Mouse (Mus musculus): ENCODE data around the gene Wdr5.

Gene Wdr5

DNA sequence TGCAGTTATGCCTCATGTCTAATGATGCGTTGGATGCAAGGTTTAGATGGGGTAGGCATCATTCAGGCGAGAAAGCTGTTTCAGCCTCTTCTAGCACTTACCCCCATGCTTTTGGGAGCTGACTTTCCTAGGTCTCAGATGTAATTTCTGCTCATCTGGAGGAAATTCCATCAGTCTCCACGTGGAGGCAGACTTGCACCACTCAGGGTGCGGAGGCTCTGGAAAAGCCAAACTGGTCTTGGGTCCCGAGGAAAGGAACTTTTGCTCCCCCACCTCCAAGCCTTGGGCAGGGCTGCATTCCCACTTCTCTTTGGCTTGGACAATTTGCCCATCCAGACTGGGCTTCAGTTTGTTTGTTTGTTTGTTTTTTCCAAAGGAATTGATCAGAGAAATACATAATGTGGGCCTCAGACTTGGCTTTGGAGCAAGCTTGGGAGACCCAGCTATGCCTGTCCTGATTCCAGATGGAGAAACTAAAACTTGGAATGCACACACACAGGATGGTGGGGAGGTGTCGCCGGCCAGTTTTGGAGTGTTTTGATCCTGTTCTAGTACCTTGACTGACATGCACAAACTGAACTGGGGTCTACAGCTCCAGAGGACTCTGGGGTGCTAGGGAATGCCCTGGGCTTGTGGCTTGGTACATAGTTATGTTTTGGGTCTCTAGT lies 37.8 kb downstream of the Wdr5 start:
- peak; percentile 80 for DNase-seq

DNA sequence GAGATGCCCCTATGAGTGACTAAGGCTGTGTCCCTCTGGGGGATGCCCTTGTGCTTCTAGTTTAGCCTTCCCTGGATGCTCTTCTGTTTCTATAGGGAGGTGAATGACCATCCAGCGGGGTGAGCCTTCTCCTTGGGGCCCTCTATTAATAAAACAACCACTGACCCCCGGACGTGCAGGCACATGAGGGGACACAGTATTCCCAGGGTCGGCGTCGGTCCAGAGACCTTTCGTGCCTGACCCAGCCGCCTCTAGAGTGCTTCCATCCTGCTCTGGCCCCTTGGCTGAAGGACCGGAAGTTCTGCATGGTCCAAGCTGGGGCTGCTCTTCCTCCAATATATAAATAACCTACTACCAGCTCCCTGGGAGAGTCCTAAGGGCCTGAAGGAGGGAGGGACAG lies 39.4 kb downstream of the Wdr5 start:
- no peak for DNase-seq

DNA sequence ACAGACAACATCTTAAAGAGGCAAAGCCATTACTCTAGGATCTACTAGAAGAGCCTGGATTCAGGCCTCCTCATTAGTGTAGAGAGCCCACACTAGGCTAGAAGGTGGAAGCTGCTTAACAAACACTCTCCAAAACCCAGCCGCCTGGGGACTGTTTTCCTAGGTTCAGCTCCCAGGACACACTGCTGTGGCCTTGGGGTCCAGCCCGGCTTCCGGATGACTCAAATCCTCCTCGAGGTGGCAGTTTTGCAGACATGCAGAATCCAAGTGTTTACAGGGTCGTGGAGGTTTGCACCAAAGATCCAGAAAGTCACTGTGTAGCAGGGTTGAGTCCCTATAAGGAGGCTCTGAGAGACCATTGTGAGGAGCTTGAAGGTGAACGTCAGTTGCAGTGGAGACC lies 42.0 kb downstream of the Wdr5 start:
- DNase-seq, result no peak

DNA sequence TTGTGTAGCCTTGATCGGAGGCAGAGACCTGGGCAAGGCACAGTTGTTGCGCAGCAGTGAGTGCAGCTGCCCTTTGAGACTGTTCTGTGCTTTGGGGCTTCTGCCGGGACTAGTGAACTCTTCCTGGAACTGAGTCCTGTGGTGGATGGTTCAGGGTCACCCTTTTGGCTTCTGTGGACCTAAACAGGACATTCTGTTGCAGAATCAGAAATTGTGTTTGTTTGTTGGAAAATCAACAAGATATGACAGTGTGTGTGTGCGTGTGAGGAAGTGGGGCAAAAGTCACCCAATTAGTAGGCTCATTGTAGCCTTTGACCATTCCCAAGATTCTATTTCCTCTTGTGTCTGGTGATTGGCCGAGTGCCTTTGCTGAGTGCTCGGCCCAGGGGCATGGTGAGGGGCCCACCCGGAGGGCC lies 45.8 kb downstream of the Wdr5 start:
- DNase-seq, result no peak

DNA sequence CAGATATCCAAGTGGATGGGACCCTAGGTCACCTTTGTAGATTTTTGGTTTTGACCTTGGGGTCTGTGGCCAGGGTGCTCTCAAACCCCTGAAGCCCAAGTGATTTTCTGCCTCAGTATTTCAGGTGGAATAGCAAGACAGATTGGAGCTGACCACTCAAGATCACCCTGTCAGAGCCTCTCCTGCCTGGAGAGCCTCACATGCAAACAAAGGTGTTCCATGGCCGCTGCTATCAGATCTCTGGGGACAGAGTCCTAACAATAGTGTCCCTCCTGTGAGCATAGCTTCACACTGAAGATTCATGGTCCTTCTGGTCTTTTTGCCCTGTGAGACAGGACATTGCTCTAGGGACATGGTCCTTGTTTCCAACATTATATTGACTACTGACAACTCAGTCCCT lies 46.2 kb downstream of the Wdr5 start:
- no peak for DNase-seq

DNA sequence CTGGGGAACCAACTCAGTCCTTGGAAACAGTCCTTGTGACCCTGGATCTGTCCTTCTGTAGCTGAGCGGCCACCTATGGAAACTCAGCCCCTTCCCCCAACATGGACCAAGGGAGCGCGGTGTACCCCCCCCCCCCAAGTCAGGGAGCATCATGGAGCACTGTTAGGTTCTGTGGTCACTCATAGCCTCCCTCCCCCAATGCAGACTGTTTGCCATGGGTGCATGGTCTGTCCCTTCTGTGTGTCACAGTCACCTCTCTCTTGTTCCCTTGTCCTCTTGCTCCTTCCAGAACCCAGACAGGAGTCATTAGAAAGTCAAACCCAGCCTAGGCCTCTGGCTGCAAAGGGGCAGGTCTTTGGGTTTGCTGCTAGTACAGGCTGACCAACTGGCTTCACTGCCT lies 46.9 kb downstream of the Wdr5 start:
- DNase-seq, result no peak

DNA sequence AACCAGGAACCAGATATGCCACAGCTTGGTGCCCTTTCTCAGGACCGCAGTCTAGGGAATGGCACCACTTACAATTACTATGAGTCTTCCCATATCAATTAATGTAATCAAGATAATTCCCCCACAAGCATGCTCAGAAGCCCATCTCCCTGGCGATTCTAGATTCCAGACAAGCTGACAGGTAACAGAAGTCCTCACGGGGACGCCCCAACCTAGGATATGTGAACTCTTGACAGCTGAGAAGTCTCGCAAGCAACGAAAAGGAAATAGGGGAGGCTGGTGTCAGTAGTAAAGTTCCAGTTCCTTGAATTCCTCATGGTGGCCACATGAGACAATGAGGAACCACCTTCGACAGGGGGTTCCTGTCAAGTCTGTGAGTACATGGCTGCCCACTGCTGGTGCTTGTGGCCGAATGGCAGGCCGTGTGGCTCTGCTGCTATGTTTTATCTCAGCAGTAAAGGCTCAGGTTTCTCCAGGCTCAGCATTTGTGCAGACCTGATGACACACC lies 48.7 kb downstream of the Wdr5 start:
- DNase-seq, result no peak

DNA sequence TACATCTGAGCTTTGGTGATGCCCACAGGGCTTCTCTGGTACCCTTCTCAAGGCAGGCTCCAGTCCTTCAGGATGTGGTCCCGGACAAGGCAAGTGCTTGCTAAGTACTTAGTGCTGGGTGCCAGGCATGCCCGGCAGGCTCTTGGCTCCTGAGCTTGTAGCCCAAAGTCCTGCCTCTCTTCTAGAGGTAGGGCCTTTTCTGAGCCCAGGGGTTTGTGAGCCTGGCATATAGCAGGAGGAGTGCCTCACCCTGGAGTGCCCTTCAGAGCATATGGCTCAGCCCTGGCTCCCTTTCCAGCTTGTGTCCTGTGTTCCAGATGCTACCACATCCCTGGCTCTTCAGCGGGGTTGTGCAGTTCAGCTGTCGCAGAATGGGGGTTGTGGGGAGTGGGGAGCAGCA lies 49.7 kb downstream of the Wdr5 start:
- no peak for DNase-seq

DNA sequence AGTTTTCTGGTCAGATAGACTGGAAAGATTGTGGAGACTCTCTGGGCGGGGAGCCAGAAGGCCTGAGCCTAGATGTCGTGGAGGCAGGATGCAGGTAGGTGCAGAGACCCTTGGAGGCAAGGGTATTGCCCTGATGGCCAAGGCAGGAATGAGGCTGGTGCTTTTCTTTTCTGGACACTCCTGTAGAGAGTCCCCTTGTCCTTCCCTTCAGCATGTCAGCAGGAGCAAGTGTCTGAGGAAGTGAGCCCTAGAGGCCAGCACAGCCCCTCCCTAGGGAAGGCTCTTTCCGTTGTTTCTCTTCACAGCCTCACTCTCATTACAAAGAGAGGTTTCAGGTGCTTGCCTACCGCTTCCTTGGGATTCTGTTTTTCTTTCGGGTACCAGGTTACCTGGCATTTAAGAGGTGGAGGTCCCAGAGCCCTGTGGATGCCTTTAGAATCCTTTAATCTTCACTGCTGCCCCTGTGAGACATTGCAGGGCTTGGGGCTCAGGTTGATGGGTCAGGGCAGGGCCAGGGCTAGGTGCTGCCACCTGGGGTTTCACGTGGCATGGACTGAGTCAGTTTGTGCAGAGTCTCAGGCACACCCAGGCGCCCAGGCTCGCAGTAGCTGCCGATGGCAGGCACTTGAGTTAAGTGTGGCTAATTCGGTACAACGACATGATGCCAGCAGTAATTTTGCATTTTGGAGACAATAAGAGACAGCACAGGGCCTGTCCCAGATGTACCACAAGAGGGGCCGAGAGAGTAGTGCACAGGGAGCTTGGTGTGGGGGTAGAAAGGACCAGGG lies 50.6 kb downstream of the Wdr5 start:
- DNase-seq, result no peak

DNA sequence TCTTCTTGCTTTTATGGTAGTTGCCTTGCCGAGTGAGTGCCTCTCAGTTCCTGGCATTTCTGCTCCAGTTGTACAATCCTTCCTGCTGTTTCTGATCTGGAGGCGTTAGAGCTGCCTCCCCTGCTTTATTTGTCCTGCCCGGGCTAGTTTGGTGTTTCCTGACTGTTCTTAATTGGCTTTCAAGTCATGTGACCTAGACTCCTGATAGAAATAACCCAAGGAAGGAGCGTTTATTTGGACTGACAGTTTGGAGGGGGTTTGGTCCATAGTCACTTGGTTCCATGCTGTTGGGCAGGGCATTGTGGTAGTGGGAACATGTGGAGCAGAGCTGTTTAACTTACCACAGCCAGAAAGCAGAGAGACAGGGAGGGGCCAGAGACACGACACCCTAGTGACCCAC lies 55.9 kb downstream of the Wdr5 start:
- peak; percentile 19 for DNase-seq

DNA sequence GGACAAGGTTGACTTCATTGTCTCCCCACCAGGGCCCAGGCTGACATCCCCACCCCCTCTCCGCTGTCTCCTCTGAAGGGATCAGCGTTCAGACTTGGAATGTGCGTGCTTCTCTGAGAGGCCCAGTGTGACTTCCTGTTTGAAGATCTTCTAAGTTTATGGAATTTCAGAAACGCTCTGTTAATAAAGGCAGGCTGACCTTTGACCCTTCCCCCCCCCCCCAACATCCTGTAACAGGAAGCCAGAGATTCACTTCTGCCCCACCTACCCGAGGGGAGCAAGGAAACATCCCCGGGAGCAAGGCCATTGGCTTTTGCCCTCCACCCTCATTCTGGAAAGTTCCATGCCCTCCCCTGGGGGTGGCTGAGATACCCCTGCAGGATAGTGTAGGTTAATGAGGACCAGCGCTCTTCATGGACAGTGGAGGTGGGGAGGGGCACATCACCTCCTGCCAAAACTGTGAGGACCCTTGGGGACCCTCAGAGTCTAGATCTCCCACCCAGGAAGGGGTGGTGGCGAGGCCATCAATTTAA lies 57.4 kb downstream of the Wdr5 start:
- no peak for DNase-seq

DNA sequence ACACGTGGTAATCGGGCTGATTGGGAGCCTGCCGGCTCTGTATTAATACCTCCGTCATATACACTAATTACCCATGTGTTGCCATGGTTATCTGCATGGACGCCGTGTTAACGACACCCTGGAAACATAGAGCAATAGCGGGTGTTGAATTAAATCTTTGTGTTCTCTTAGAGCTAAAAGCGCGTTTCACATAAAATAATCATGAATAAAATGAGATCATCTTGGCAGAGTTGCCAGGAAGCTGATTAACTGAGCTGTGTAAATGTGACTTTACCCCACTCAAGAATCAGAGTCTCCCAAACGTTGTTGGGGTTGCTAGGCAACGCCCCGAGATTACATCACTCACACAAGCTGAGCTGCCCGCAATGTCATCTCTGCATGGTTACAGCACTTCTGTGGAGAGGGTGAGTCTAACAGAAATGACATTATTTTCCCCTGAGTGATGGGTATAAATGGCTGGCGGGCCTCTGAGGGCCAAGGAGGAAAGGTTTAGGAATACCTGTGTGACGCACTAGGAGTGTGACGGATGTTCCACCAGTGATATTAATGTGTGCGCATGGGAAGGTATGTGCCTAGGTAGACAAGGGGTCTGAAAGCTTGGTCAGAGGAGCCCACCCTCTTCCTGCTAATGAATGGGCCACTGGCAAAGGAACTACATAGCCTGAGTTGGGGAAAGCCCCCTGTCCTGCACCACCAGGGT lies 58.1 kb downstream of the Wdr5 start:
- DNase-seq, result peak; percentile 93

DNA sequence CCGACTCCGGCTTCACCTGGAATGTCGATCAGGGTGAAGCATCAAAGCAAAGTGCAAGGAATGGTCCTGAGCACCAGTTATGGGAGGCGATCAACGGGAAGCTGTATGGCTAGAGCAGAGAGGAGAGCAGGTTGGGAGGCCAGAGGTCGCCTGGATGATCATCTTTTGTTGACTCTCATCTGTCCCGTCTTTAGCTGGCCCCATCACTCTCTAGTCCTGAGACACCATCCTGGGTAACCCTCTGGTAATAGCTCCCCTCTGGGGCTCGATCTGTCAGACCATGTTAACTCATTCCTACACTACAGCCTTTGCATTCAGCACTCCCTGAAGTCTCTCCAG lies 58.6 kb downstream of the Wdr5 start:
- no peak for DNase-seq

DNA sequence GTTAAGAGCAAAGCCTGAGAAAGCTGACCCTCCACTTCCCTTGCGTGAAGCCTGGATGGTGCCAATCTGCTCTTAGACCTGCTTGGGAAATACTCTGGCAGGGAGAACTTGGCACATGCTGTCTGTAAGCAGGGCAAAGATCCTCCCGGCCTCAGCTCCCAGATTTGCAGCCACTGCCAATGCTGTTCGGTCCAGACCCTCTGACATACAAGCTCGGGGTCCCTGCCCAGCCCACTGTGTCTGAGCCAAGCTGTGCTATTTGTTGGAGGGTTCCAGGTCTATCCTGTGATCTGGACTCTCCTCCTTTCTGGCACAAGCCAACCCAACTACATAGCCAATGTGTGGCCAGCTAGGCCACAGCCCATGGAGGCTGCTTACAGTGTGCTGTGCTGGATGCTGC lies 61.5 kb downstream of the Wdr5 start:
- DNase-seq, result no peak

DNA sequence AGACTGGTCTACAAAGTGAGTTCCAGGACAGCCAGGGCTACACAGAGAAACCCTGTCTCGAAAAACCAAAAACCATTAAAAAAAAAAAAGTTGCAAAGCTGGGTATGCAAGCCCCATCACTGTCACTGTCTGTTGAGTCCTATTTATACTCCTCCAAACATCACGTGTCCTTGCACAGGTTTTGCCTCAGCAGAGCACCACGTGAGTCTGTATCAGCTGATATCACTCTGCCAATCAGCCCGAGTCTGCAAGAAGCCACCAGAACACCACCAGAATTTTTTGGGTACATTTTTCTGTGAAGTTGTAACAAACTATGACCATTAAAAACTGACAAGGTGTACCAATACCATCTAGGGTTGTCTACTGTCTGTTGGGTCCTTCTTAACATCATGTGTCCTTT lies 63.6 kb downstream of the Wdr5 start:
- DNase-seq, result no peak

DNA sequence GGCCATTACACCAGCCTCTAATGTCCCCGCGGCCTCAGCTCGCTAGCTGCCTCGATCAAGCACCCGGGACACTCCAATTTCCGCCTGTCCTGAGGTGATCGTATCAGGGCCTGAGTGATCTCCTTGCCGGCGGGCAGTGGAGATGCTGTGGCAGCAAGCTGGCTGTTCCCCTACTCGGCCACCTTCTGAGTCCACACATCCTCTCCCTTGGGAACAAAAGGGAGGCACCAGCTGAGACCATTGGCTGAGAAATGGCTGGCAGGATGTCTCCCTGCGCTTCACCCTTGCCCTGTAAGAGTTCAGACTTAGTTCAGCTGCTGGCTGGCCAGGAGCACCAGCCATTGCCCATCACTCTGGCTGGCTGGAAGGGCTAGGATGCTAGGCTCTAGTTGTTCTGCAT lies 67.2 kb downstream of the Wdr5 start:
- peak; percentile 23 for DNase-seq

DNA sequence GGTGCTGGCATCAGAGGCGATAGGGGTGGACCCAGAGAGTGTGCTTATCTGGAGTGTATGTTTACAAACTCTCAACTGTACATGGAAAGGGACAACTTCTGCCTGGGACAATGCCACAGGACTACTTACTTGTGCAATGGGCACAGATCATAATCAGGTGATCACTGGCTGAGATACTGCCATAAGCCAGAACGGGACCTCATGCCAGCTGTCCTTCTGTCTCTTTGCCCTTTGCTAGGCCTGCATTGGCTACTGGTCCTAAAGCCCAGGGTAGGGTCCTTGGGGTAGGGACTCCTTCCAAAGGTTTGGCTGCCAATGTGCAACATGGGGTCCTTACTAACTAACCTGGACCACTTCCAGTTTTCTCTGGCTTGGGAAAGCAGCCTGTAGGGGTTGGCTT lies 68.1 kb downstream of the Wdr5 start:
- DNase-seq, result no peak

DNA sequence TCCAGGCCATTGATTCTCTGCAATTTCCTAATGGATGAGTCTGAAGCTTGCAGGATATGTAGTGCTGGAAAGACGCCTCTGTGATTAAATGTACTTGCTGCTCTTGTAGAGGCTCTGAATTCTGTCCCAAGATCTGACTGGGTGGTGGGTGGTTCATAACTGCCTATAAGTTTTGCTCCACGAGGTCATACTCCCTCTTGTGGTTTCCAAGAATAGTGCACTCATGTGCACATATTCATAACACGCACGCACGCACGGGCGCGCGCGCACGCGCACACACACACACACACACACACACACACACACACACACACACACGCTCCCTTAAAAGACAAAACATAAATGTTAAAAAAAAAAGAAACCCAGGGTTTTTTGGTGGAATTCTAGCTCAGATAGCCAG lies 69.6 kb downstream of the Wdr5 start:
- no peak for DNase-seq

Measured in retina, postnatal 1 day (tissue).